Mouse (Mus musculus): Measurements from ENCODE around the gene Fcrl5.
"Not testable (repeated sequence)": the region's sequence is repeated elsewhere in the genome, so short reads cannot be mapped to it uniquely, and the experiment has no call there.

Fcrl5 gene

DNA sequence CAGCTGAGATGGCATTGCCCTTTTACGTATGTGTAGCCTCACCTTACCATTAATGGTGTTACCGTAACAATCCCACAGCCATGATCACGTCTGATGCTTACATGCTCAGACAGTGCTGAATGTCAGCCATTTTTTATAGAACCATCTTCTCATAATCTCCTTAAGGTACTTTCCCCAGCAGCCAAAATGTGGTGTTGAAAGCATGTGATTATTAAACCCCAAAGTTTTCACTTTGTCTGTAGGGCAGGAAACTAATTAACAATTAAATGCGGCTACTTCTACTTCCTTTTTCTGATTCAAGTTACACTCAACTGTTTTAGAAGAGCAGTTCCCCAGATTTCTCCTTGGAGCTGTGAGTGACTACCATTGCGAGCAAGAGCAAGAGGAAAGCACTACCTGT is at the start of gene Fcrl5:
Gene Fcrl5 (plus strand): TSS at position 295 of the 400 bp plus-strand sequence.
- DNase-seq (ENCODE audit: extremely low read depth, insufficient read length, low spot score) = no peak

DNA sequence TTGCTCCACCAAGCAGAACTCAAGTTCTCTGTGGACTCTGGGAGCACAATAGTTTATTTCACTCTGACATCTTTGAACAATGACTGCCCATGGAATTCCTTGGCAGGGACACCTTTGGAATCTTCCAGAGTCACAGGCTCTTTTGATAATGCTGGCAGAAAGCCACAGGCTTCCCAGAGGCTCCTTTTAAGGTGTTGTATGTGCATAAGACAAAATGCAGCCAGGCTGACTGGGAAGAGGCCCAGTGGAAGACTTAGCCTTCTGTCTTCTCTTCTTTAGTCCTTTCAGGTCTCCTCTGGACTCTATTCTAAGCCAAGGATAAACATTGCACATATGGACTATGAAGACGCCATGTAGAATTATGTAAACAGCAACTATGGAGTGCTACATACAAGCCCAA is 44.6 kb upstream of the Fcrl5 start:
- DNase-seq (ENCODE audit: extremely low read depth, insufficient read length, low spot score) = no peak

DNA sequence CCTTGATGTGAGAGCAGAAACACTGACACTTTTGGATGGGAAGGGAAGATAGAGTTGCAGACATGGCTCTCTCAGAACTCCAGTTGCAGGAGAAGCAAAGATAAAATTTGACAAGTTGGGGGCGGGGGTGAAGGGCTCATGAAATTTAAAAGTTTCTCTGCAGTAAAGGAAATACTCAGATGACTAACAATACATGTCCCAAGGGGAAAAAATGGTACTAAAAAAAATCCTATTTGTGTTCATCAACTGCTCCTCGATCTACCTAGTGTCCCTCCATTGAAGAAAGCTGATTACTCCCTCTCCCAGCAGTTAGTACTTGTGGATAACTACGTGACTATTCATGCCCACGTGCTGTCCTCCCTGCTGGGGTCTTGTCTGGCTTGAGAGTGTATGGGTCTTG is 36.8 kb upstream of the Fcrl5 start:
- no peak for DNase-seq (ENCODE audit: extremely low read depth, insufficient read length, low spot score)

DNA sequence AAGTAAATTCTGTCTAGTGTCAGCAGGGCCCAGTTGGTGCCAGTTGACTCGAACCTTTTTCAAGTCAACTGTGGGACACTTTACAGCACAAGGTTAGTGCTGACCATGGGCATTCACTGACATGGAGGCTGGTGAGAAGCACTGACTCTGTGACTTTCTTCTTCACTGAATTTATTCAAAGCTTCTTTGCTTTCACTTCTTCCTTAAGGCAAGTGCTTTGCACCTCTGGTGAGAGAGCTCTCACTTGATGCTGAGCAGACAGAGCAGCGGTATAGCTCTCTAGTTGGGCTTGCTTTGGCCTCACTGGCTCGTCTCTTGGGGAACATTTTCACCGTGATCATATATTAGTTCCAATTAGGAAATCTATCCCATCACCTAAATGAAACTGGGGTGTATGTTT is 35.7 kb upstream of the Fcrl5 start:
- DNase-seq (ENCODE audit: extremely low read depth, insufficient read length, low spot score) = no peak

DNA sequence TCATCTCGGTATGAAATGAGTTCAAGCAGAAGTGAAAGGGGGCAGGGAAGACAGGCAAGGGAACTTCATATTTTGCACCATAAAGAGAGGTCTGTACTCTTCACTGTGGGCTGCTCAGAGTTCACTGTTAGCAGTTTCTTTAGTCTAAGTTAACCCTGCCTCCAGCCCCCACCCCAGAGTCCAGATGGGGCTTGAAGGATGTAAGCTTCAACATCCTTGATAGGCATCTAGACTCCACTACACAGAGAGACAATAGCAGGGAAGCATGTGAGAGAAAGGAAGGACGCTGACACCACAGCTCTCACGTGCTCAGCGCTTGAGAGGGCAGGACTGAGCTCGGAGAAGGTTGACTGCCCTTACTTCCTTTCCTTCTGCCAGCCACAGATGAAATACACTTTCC is 34.3 kb upstream of the Fcrl5 start:
- DNase-seq (ENCODE audit: extremely low read depth, insufficient read length, low spot score) = no peak

DNA sequence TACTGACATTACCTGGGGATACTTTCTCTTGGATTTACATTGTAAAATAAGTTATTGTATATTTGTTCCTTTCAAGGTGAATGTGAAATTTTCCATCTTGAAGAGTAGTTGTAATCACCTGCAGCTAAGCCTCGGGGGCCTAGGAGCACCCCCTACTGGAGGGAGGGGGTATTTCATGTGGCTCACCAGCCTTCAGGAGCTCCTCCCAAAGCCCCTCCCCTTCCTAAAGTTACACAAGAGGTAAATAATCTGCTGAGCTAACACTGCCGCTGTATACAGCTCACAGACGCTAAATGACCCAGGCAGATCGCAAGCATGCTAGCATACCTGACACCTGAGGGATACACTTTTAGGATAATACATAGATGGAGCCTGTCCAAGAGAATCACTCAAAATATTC is 27.4 kb upstream of the Fcrl5 start:
- peak; percentile 6 for DNase-seq (ENCODE audit: extremely low read depth, insufficient read length, low spot score)

DNA sequence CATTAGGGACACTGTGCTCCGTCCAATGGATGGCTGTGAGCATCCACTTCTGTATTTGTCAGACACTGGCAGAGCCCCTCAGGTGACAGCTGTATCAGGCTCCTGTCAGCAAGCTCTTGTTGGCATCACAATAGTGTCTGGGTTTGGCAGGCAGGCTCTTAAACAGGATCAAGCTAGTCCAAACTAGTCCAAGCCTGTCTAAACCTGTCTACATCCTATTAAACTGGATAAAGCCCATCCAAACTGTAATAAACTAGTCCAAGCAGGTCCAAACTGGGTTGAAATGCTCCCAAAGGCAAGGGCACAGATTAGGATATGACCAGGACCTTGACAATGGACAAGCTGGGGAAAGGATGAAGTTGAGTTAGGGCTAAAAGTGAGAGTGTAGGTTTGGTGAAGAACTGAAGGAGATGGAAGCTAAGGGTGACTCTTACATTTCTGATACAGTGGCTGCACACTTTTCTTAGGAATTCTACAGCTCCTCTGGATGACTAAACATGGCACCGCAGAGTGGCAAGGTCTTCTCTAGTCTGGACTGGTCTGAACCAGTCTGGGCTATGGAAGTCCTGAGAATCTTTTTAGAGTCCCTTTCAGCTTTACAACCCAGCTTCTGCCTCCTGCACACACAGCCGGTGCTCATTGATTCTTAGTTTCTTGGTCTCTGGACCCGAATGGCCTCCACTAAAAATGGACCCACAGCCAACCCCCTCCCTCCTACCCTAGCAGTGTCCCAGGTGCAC is 26.2 kb upstream of the Fcrl5 start:
- DNase-seq (ENCODE audit: extremely low read depth, insufficient read length, low spot score) = peak; percentile 6

DNA sequence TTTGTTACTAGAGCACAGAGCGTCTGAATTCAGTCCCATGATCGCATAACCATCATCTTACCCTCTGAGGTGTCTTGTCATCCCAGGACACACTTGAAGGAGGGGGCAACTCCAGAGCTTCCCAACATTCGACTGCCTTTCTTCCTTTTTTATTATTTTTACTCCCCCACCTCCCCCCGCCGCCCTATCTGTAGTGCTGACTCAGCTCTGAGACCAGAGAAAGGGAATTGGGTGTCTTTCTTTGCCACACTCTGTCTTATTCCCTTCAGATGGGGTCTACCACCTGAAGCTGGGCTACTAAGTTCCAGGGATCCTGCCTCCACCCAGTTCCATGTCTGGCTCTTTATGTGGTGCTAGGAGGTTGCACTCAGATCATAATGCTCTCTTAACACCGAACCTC is 25.0 kb upstream of the Fcrl5 start:
- no peak for DNase-seq (ENCODE audit: extremely low read depth, insufficient read length, low spot score)

DNA sequence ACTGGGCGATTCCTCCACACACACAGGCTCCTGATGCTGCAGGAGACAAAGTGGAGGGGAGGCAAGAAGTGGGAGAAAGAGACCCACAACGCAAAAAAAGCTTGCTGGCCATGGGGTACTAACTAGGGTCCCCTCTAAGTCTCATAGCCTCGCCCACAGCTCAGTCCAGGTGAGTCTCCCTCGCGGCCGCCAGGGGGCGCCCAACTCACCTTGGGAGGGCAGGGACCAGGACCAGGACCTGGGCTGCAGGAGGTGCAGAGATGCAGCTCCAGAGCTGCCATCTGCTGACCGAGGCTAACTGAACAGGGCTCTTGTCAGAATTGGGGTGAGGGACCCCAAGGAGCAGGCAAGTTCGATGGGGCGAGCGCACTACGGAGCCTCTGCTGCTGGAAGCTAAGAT is 24.4 kb upstream of the Fcrl5 start:
- peak; percentile 22 for DNase-seq (ENCODE audit: extremely low read depth, insufficient read length, low spot score)

DNA sequence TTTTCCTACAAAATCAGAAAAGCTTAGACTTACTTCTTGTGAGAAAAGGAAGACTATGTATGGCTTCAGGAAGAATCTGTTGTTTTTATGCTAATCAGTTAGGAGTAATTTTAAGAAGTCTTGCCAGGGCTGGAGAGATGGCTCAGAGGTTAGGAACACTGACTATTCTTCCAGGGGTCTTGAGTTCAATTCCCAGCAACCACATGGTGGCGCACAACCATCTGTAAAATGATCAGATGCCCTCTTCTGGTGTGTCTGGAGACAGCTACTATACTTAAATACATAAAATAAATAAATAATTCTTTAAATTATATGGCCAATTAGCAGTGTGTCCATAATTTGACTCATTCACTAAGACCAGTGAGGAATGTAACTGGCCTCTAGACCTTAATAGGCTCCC is 14.9 kb upstream of the Fcrl5 start:
- DNase-seq (ENCODE audit: extremely low read depth, insufficient read length, low spot score) = no peak

DNA sequence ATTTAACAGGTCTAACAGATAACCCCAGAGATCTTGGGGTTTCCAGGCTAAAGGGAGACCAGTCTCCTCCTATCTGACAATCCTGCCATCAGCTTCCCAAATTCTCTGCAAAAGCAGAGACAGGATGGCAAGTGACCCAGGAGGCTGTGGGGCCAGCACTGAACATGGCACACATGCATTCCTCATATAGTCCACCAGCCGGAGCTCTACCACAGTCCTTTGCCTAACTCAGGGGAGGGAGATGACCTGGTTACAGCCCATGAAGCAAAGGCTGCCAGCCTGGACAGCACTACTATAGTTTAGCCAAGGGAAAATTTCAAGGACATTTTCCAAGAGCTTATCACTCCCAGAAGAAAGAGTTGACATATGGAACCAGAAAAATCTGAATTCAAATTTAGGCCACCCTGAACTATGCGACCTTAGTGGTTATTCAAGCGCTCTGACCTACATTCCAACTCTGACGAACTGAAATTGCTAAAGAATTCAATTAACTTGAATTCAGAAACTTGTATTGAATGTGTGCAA is 13.1 kb upstream of the Fcrl5 start:
- no peak for DNase-seq (ENCODE audit: extremely low read depth, insufficient read length, low spot score)

DNA sequence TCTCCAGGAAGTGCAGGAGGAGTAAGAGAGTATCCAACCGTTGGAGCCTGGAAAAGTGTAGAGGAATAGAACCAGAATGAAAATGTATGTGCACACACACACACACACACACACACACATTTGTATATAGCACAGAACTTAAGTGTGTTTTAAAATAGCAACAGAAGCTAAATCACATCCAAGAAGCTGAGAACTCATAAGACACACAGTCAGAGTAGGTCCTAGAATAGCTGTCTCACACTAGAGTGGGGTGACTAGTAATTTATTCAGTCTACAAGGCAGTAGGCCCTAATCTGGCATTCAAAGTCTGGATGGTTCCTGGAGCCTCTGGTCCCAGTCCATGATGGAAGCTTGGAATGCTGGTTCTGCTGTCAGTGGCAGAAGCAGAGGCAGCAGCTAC is 5.0 kb downstream of the Fcrl5 start:
- DNase-seq (ENCODE audit: extremely low read depth, insufficient read length, low spot score) = no peak

DNA sequence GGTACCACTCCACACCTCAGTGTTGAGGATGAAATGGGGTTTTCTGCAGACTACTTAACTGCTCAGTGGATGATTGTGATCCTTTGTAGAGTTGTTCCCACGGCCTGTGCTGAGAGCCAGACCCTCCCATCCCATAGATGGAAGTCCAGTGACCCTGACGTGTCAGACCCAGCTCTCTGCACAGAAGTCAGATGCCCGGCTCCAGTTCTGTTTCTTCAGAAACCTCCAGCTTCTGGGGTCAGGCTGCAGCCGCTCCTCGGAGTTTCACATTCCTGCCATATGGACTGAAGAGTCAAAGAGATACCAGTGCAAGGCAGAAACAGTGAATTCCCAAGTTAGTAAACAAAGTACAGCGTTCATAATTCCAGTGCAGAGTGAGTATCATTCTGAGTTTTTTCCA is 8.4 kb downstream of the Fcrl5 start:
- DNase-seq (ENCODE audit: extremely low read depth, insufficient read length, low spot score) = no peak

DNA sequence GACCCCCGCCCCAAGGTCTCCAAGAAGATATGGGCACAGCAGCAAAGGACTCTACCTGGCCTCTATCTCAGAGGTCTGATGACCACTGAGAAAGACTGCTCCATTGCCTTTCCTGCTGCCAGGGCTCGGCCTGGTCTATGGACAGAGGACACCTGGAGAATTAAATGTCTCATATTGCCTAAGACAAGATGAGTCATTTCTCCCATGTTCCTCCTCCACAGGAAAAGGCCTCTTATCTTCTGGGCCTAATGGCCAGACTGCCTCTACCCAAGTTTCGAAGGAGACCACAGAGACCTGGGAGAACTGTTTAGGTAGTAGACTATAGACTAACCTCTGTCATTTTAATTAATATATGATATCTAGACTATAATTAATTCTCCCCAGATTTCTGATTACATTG is 29.9 kb downstream of the Fcrl5 start:
- DNase-seq (ENCODE audit: extremely low read depth, insufficient read length, low spot score) = no peak

DNA sequence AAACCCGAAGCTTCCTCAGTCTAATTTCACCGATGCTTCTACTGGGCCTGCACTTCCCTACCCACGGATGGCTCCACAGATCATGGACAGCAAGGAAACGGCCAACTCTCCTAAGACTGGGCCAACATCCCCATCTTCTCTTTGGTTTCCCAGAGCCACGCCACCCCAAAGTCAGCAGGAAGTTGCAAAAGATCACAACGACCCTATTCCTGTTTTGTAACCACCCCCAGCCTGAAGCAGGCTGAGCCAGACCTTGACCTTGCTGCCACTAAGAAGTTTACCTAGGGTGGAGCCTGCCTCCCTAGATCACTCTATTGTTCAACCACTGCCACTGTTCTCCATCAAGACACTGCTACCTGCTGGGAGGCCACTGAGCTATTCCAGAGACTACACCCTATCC is 31.4 kb downstream of the Fcrl5 start:
- DNase-seq (ENCODE audit: extremely low read depth, insufficient read length, low spot score) = no peak

DNA sequence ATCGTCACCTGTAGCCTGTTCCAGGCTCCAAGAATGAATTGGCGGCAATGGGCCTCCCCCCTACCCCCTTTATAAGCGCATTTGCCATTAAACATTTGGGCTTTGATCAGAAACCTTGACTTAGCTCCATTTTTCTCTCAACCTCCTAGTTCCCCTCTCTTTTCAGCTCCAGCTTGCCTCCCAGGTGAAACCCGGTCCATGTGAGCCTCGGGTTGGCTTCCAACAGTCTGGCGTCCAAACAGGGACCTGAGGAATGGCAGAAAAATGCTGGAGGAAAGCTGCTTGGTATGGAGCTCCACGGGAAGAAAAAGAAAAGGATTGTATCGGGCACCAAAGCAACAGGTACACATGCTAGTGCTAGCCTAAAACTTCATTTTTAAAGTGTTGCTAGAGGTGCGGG is 31.8 kb downstream of the Fcrl5 start:
- no peak for DNase-seq (ENCODE audit: extremely low read depth, insufficient read length, low spot score)

DNA sequence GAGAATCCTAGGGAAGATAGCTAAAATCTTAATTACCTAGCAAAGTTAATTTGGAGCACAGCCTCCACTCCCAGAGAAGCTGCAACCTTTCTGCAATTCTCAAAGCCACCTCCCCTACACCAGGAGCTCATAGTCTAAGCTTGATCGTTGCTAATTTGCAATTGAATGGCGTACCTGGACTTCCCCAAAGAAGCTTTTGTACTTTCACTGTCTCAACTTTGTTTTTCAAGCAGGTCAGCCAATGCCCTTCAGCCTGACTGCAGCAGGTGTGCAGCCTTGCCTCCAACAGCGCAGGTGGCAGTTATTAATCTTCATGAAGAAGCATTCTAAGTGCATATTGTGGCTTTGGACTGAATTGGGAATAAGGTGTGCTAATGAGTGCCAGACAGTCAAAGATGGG is 42.4 kb downstream of the Fcrl5 start:
- DNase-seq (ENCODE audit: extremely low read depth, insufficient read length, low spot score) = not testable (repeated sequence)

DNA sequence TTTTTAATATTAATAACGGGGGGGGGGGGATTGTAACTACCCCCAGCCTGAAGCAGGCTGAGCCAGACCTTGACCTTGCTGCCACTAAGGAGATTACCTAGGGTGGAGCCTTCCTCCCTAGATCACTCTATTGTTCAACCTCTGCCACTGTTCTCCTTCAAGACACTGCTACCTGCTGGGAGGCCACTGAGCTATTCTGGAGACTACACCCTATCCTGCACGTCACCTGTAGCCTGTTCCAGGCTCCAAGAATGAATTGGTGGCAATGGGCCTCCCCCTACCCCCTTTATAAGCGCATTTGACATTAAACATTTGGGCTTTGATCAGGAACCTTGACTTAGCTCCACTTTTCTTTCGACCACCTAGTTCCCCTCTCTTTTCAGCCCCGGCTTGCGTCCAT is 43.0 kb downstream of the Fcrl5 start:
- not testable (repeated sequence) for DNase-seq (ENCODE audit: extremely low read depth, insufficient read length, low spot score)

DNA sequence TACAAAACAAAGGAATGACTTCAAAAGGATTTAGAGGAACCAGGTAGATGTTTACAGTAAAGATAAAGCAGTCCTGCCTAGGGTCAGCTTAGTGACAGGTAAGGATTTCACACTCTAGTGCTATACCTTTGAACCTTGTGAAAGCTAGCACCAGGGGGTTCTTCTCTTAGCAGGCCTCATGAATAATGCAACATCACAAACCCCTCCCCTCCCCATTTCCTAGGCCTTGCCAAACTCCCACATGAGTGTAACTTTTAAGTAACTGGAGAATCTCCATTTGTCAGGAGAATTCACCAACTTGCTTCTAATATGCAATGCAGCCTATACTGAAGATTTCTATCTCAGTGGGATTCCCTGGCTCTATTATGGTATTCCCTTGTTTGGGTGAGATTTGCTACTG is 43.7 kb downstream of the Fcrl5 start:
- DNase-seq (ENCODE audit: extremely low read depth, insufficient read length, low spot score) = not testable (repeated sequence)

DNA sequence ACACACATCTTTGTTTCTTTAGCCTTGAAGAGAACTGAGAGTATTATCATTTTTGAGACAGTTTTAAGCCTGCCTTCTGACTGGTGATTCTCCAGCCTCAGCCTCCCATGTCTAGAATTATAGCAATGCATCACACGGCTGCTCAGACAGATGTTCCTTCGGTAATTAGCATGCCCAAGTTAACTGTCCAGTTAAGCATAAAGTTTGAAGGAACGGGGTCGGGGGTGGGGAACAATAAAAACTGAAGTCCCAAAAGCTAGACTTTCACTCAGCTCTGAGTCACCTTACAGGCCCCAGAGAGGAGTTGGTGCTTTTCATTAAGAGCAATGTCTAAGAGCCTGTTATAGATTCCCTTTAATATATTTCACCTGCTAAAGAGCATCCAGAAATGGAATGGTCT is 51.8 kb downstream of the Fcrl5 start:
- no peak for DNase-seq (ENCODE audit: extremely low read depth, insufficient read length, low spot score)

DNA sequence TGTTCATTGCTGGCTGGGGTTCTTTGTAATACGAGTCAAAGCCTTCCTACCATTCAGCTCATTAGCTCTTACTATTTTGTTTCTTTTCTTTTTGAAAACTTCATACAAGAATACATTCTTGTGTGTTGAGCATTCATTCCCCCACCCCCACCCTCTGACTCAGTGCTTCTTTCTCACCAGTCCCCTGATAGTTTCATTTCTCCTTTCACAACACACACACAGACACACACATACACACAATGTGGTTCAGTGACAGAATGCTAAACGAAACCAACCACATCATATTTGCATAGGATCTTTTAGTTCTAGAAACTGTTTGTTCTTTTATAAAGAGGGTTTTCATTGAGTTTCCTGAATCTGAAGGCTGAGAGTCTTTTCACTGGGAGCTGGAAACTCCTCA is 52.3 kb downstream of the Fcrl5 start:
- no peak for DNase-seq (ENCODE audit: extremely low read depth, insufficient read length, low spot score)

DNA sequence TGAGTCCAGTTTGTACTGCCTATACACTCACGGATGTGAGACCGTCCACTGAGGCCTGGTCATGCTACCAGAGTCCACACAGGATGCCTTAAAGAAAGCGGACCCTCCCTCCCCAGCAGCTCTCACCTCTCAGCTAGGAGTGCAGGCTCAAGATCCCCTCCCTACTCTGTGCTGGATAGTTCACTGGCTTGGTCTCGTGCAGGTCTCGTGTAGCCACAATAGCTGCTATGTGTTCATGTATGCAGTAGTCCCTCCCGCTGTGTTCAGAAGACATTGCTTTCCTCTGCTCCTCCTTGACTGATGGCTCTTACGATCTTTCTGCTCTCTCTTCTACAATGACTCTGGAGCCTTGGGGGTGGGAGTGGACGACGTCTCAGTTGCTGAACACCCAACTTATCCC is 62.7 kb downstream of the Fcrl5 start:
- DNase-seq (ENCODE audit: extremely low read depth, insufficient read length, low spot score) = no peak

DNA sequence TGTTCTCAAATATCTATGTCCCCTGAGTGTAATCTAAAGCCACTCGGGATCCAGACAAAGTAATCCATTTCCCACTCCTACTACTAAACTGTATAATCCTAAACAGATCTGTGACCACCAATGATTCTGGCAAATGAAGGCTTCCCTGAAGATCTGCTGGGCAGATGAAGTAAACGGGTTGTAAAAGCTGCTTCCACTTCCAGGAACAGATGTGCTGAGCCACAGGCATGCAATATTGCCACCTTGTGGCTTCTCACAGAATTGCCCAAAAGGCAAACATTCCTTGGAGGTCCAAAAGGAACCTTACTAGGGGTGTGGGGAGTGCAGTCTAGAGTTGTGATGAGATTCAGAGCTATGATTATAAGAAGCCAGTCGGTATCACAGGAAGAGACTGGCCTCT is 63.5 kb downstream of the Fcrl5 start:
- no peak for DNase-seq (ENCODE audit: extremely low read depth, insufficient read length, low spot score)
